Mouse (Mus musculus) adrenal gland, postnatal 25 days (tissue): Measurements from ENCODE around the gene Ehd3. TPM values are rescaled to one million over a fixed set of nuclear protein-coding genes. Genes with fewer than 3 reads are reported as not detected.

ENCODE experiments used
- total RNA-seq: library from RNA; stranded (reverse); gene quantifications from 2 replicates; pipeline ENCODE4 v1.2.3, GENCODE M21; 2021

Ehd3 gene
- total RNA-seq, 1 experiment from 2014 or later = 72.0 TPM

Other genes starting within 250 kb of the Ehd3 start
- gene Galnt14, start 93.7 kb upstream of the Ehd3 start, total RNA-seq = 1.6 and 2.1 TPM in 2 replicates
- gene Xdh, start 146.1 kb downstream of the Ehd3 start, total RNA-seq = 446 and 487 TPM in 2 replicates
- 117 and 154 TPM in 2 replicates for gene Srd5a2, start 243.8 kb downstream of the Ehd3 start, total RNA-seq